Mouse (Mus musculus) adrenal gland, postnatal 14 days (tissue): Measurements from ENCODE around the gene Enpp7. TPM values are rescaled to one million over a fixed set of nuclear protein-coding genes. Genes with fewer than 3 reads are reported as not detected.

Experiments used
- DNase-seq: peaks from one replicate; pipeline ENCODE4 v3.0.0; 2021; ENCODE audit warnings: mixed read lengths
- long read RNA-seq, 2 experiments: library from polyadenylated mRNA; stranded (forward); transcript quantifications; one replicate each; pipeline ENCODE4 v2.0.0; 2021
- total RNA-seq: library from RNA; stranded (reverse); gene quantifications from 2 replicates; pipeline ENCODE4 v1.2.3, GENCODE M21; 2021

Enpp7 gene
- total RNA-seq, result not detected in 2 replicates
- long read RNA-seq, experiment 1, result 0 reads
- long read RNA-seq, experiment 2, result 0 reads

DNA sequence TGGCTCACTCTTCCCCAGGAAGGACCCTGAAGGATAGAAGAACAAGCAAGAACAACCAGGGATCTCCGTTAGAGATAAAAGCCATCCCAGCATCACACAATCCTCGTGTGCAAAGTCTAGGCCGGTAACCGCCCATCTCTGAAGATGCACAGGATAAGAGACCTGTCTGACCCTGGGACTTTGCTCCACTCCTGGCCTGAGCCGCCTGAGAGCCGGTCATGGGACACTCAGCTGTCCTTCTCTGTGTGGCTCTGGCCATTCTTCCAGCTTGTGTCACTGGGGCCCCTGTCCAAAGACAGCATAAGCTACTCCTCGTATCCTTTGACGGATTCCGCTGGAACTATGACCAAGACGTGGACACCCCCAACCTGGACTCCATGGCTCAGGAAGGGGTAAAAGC is at the start of gene Enpp7:
TSS of gene Enpp7 (plus strand) at position 190 of the 400 bp plus-strand sequence.
- DNase-seq, result no peak

DNA sequence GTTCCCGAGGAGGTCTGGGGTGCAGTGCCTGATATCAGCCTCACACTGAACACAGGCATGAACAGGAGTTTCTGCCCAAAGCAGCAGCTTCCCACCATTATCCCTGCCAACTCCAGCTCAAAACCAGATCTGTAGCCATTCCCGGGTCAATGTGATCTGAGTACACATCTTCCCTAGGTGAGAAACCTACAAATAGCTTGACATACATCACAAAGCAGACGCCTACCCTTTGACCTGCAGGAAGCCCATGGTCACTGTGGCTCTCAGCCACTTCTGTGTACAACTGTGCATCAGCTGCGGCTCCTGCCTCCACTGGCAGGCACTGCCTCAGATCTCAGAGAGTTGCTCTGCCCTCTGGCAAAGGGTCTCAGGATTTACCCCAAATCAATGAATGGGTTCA is 48.3 kb upstream of the Enpp7 start:
- DNase-seq, result no peak

DNA sequence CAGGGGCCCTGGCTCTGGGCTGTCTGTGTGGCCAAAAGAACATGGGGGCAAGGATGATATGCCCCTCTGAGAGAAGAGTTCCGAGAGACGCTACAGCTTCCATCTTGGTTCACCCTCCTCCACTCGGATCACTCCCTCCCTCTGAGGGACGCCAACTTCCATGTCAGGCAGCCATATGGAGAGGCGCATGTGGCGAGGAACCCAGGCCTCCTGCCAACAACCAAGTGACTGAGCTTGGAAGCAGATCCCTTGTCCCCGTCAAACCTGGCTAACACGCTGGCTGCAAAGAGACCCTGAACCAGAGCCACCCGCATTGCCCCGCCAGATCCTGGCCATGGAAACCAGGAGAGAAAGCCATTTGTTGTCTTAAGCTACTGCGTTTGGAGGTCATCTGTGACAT is 47.4 kb upstream of the Enpp7 start:
- no peak for DNase-seq

- DNase-seq, result no peak
Observed at GRCm38 (mm10) chr11:118941268-118941667, 46.7 kb upstream of the Enpp7 start.

- no peak for DNase-seq
Observed at GRCm38 (mm10) chr11:118945868-118946267, 42.1 kb upstream of the Enpp7 start.

DNA sequence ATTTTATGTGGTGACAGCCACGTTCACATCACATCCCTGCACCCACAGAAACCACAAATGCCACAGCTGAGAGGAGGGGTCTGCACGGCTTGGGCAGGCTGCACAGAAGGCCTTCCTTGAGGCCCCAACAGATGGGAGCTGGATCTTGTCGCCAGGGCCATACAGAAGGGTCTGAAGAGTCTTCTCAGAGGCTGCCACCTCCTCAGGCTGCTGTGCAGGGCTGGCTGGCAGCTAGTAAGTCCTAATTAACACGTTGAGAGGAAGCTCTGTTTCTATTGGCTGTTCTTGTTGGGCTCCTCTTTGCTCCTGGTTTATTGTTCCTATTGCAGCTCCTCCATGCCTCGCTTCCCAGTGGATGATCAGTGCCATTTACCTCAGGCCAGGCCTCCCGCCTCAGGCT is 33.0 kb upstream of the Enpp7 start:
- no peak for DNase-seq

GRCm38 (mm10) chr11:118957070-118957471 is 30.9 kb upstream of the Enpp7 start:
- DNase-seq, result peak; percentile 23

GRCm38 (mm10) chr11:118960649-118961048 is 27.3 kb upstream of the Enpp7 start:
- DNase-seq, result no peak

DNA sequence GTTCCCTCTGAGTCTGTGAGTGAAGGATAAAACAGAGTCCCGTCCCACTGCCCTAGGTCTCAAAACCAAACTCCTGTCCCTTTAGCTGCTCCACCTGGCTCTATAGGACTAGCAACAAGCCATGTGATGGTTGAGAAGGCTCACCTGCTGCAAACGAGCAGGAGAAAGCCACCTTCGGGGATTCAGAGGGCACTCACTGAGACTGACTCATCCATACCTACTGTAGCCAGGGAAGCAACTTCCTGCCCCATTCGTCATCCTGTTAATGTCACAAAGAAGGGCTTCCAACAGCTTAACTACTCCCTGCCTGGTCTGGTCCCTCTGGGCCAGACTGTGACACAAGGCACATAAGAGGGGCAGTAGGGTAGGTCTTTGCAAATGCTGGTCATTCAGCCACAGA is 25.5 kb upstream of the Enpp7 start:
- no peak for DNase-seq

GRCm38 (mm10) chr11:118963926-118964325 is 24.1 kb upstream of the Enpp7 start:
- no peak for DNase-seq

- DNase-seq, result no peak
Observed at GRCm38 (mm10) chr11:118965078-118965477, 22.9 kb upstream of the Enpp7 start.

GRCm38 (mm10) chr11:118971470-118972034 is 16.4 kb upstream of the Enpp7 start:
- DNase-seq, result peak; percentile 59

GRCm38 (mm10) chr11:118972431-118973377 is 15.3 kb upstream of the Enpp7 start:
- no peak for DNase-seq

GRCm38 (mm10) chr11:118974340-118974739 is 13.6 kb upstream of the Enpp7 start:
- DNase-seq, result no peak

GRCm38 (mm10) chr11:118975427-118975826 is 12.6 kb upstream of the Enpp7 start:
- DNase-seq, result peak; percentile 73

GRCm38 (mm10) chr11:118975917-118976316 is 12.1 kb upstream of the Enpp7 start:
- DNase-seq, result no peak

GRCm38 (mm10) chr11:118980388-118980787 is 7.6 kb upstream of the Enpp7 start:
- no peak for DNase-seq

- DNase-seq, result no peak
Observed at GRCm38 (mm10) chr11:118981012-118981776, 6.8 kb upstream of the Enpp7 start.

GRCm38 (mm10) chr11:118982593-118983113 is 5.3 kb upstream of the Enpp7 start:
- no peak for DNase-seq

- no peak for DNase-seq
Observed at GRCm38 (mm10) chr11:118985571-118985970, 2.4 kb upstream of the Enpp7 start.

DNA sequence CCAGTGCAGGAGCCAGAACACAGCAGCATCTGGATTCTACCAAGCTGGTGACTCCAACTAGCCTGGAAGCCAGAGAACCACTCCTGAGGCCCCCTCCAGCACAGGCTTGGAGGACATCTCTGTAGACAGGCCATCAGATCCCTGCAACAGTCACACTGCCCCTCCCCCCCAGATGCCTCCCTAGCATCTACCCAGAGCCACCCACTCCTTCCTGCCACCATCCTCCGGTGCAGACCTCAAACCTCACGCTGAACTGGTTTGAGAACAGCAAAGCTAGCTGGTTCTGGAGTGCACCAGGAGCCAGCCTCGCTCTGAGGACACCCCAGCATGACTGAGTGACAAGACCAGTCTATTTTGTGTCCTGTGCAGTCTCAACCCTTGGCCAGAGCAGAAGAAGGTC is 4.8 kb downstream of the Enpp7 start:
- no peak for DNase-seq

GRCm38 (mm10) chr11:118995448-118995847 is 7.5 kb downstream of the Enpp7 start:
- DNase-seq, result no peak

DNA sequence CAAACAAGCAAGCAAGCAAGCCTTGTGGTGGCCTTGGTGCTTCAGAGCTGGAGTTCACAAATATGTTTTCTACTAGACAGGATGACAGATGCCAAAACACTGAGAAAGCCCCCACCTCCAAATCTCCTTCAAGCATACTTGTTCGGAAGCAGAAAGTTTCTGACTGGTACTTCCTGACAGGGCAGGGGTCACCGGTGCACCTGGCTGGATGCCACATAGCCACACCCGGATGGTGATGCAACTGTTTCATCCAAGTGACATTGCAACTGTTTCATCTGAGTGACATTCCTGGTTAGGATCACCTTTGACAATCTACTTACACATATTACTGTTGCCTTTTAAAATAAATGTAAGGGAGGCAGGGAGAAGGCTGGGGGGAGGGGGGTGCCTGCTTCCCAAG is 9.2 kb downstream of the Enpp7 start:
- no peak for DNase-seq
